Mouse (Mus musculus) limb, embryonic 14.5 days (tissue): ENCODE measurements at regions not wholly inside any gene's neighbourhood (a gene's known extent, or its start where the extent isn't known, plus 50 kb on each side); places are given as distances from the start of the nearest gene placed in this dataset.

ENCODE experiments used
- ATAC-seq: fragments of 200-750 bp; cut with Nextera tagmentation; 2 replicates; pipeline ENCODE4 v1.8.0; 2017; ENCODE audit warnings: low read depth, moderate number of reproducible peaks, moderate TSS enrichment; ENCODE audit not compliant: low FRiP score
- DNase-seq: peaks from one replicate; pipeline ENCODE4 v3.0.0-alpha.2; 2015; ENCODE audit warnings: low spot score
- H3K27ac ChIP-seq: fragments of 300-500 bp; sonication (generic); replicated peaks from 2 replicates; pipeline ENCODE4 v1.5.1; 2014; ENCODE audit warnings: low read depth, mild to moderate bottlenecking, low read length, moderate library complexity, mixed read lengths
- H3K27me3 ChIP-seq: fragments of 300-500 bp; sonication (generic); 2 replicates; pipeline ENCODE4 v1.6.1; 2014; ENCODE audit warnings: low read length, mixed read lengths; ENCODE audit not compliant: control insufficient read depth, insufficient read depth
- H3K36me3 ChIP-seq: fragments of 300-500 bp; sonication (generic); 2 replicates; pipeline ENCODE4 v1.6.1; 2014; ENCODE audit warnings: mild to moderate bottlenecking, low read length, moderate library complexity, mixed read lengths; ENCODE audit not compliant: control insufficient read depth, insufficient read depth
- H3K4me1 ChIP-seq: fragments of 300-500 bp; sonication (generic); 2 replicates; pipeline ENCODE4 v1.6.1; 2014; ENCODE audit warnings: antibody characterized with exemption, low read length, mixed read lengths; ENCODE audit not compliant: control insufficient read depth, insufficient read depth
- H3K4me2 ChIP-seq: fragments of 300-500 bp; sonication (generic); replicated peaks from 2 replicates; pipeline ENCODE4 v1.6.1; 2014; ENCODE audit warnings: low read depth, mild to moderate bottlenecking, low read length, moderate library complexity; ENCODE audit not compliant: severe bottlenecking
- H3K4me3 ChIP-seq: fragments of 300-500 bp; sonication (generic); replicated peaks from 2 replicates; pipeline ENCODE4 v1.5.1; 2014; ENCODE audit warnings: low read length
- H3K9ac ChIP-seq: fragments of 300-500 bp; sonication (generic); 2 replicates; pipeline ENCODE4 v1.6.1; 2014; ENCODE audit warnings: mild to moderate bottlenecking, low read depth, low read length, moderate library complexity; ENCODE audit not compliant: severe bottlenecking
- H3K9me3 ChIP-seq: fragments of 300-500 bp; sonication (generic); 2 replicates; pipeline ENCODE4 v1.6.1; 2016; ENCODE audit warnings: low read length; ENCODE audit not compliant: control insufficient read depth
- POLR2A ChIP-seq: fragments of 200-500 bp; IDR thresholded peaks from 2 replicates; pipeline ENCODE4 v1.8.0; 2012; ENCODE audit warnings: inconsistent platforms, mild to moderate bottlenecking, moderate library complexity, borderline replicate concordance; ENCODE audit not compliant: insufficient read depth, insufficient read length; ENCODE audit errors: extremely low read depth
- WGBS: fragments of 180-500 bp; shearing (Covaris S2); extraction: QIAGEN DNeasy Blood & Tissue Kit; methylation state at CpG from one replicate; pipeline ENCODE4 v1.1.7; 2014; 5-methylcytosine and 5-hydroxymethylcytosine counted together

DNA sequence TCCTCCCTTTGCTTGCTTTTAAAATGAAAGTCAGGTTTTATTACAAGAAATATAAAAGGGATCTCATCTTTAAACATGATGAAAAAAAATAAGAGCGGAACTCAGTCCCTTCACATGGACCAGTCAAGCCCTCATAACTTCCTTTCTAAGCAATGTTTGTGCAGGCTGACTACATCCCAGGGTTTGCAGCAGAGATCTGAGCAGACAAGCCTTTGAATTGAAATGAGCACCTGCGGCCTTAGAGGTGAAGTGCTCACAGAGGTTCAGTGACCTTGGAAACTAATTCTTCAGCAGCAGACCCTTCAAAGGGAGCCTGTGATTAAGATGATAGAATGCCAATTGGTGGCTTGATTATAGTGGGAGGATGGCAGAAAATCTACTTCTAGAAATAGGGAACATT, 2918.3 kb downstream of the Poteg start:
- no peak overlapping the region for H3K4me2 ChIP-seq
- no peaks in the 10 kb centered on the region for H3K27me3 ChIP-seq
- H3K9ac ChIP-seq = no peak overlapping the region
- no peaks in the 10 kb centered on the region for H3K9me3 ChIP-seq
- H3K36me3 ChIP-seq = no peaks in the 10 kb centered on the region
- TF ChIP-seq POLR2A = no peak
- ATAC-seq (no peak), DNase-seq (no peak)
- H3K4me3 ChIP-seq = no peak overlapping the region
- no peak overlapping the region for H3K27ac ChIP-seq
- 77% methylated on average over 2 of the region's 2 CpGs for WGBS
- H3K4me1 ChIP-seq = no peaks in the 10 kb centered on the region

DNA sequence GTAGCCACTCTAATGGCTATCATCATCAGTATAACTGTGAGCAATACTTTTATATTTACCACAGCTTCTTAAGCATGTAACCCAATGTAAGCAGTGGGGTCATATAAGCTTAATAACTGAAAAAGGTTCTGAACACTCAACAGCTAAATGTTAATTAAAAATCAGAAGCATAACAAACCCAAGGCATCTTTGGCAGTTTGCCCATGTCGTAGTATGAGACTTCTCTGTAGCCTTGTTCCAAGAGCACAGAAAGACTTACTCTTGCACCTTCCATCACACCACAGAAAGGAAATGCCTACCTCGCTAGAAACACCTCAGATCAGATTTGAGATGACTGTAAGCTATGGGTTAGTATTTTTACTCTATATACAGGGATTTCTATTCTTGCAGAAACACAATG, 2944.5 kb downstream of the Poteg start:
- WGBS = 57% methylated on average over 2 of the region's 2 CpGs
- no peak for DNase-seq

DNA sequence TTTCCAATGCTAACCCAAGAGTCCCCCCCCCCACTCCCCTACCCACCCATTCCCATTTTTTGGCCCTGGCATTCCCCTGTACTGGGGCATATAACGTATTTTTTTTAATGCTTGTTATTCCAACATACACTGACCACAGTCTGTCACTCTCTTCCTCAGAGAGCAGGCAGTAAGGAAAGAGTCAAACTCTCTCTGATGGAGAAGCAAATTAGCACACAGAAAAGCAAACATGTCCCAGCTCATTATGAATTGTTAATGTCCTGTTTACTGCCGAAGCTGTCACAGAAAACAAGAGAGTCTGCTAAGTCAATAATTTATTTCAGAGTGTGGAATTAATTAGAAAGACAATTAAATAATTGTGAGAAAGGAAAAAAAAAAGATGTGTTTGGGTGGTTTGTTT, 2989.1 kb upstream of the 5930422O12Rik start:
- TF ChIP-seq POLR2A = no peak
- Histone ChIP-seq H3K36me3 (no peaks in the 10 kb centered on the region), H3K4me3 (no peak overlapping the region), H3K27ac (no peak overlapping the region), H3K4me1 (no peaks in the 10 kb centered on the region), H3K27me3 (no peaks in the 10 kb centered on the region), H3K9ac (no peak overlapping the region), H3K4me2 (no peak overlapping the region), H3K9me3 (no peaks in the 10 kb centered on the region)
- ATAC-seq = no peak
- 33% methylated on average over 2 of the region's 2 CpGs for WGBS
- DNase-seq = no peak

More for the DNA sequence above, 2944.5 kb downstream of the Poteg start:
- TF ChIP-seq POLR2A = no peak
- no peaks in the 10 kb centered on the region for H3K27me3 ChIP-seq
- ATAC-seq = no peak
- H3K36me3 ChIP-seq = no peaks in the 10 kb centered on the region
- H3K4me1 ChIP-seq = no peaks in the 10 kb centered on the region
- no peak overlapping the region for H3K4me3 ChIP-seq
- H3K4me2 ChIP-seq = no peak overlapping the region
- H3K9ac ChIP-seq = no peak overlapping the region
- no peaks in the 10 kb centered on the region for H3K9me3 ChIP-seq
- H3K27ac ChIP-seq = no peak overlapping the region

DNA sequence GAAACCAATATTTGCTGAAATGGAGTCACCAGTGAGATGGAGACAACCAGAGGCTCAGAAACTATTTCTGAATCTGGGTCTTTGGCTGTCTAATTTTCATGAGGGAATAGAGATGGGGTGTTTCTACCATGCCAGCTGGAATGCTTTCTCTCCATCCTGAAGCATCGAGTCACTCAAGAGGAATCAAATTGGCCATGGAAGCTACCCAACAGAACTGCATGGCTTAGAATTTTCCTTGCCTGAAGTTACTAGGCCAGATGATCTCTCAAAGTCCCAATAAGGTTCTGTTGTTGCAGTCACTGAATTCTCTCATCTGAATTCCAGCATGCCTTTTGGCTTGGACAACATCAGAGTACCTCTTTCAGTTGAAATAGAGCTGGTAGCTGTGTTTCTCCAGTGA, 2986.7 kb upstream of the 5930422O12Rik start:
- H3K27me3 ChIP-seq = no peaks in the 10 kb centered on the region
- H3K4me2 ChIP-seq = no peak overlapping the region
- no peak overlapping the region for H3K4me3 ChIP-seq
- H3K9me3 ChIP-seq = no peaks in the 10 kb centered on the region
- H3K9ac ChIP-seq = no peak overlapping the region
- no peak for ATAC-seq
- no peak overlapping the region for H3K27ac ChIP-seq
- no peaks in the 10 kb centered on the region for H3K4me1 ChIP-seq
- 92% methylated on average over 1 of the region's 1 CpGs for WGBS
- TF ChIP-seq POLR2A = no peak
- H3K36me3 ChIP-seq = no peaks in the 10 kb centered on the region
- no peak for DNase-seq

DNA sequence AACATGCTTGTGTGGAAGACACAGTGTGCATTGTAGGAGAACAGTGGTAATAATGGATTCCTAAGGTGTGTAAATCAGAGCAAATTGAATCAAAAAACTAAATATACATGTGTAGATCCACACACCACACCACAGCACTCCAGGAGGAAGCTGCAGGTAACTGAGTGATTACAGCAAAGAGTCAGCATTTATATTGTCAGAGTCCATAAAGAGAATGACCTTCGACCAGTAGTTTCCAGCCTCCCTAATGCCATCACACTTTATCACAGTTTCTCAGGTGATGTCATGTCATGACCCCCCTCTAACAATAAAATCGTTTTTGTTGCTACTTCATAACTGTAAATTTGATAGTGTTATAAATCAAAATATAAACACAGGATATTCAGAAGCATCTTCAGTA, 2984.6 kb upstream of the 5930422O12Rik start:
- H3K9ac ChIP-seq = no peak overlapping the region
- H3K4me1 ChIP-seq = no peaks in the 10 kb centered on the region
- no peak overlapping the region for H3K4me3 ChIP-seq
- H3K4me2 ChIP-seq = no peak overlapping the region
- TF ChIP-seq POLR2A = no peak
- 68% methylated on average over 2 of the region's 2 CpGs for WGBS
- ATAC-seq (no peak), DNase-seq (no peak)
- H3K27ac ChIP-seq = no peak overlapping the region
- H3K9me3 ChIP-seq = no peaks in the 10 kb centered on the region
- H3K27me3 ChIP-seq = no peaks in the 10 kb centered on the region
- H3K36me3 ChIP-seq = no peaks in the 10 kb centered on the region

DNA sequence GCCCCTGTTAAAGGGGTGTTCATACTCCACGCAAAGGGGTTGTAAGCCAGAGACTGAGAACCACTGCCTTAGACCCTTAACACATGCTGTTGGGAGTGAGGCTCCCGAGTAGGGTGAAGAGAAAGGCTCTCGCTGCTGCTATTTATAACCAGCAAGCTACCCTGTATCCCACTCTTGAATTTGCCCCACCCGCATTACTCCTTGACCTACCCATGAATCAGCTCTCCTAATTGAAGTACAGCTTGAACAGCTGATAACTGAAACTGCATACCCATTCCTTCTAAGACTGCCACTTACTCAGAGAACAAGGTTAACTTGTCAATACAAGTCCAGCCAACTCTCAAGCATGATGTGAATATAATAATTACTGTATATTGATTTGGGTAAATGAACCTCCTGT, 2984.2 kb upstream of the 5930422O12Rik start:
- H3K4me3 ChIP-seq = no peak overlapping the region
- DNase-seq (no peak), ATAC-seq (no peak)
- H3K27me3 ChIP-seq = no peaks in the 10 kb centered on the region
- H3K9ac ChIP-seq = no peak overlapping the region
- no peak overlapping the region for H3K4me2 ChIP-seq
- 75% methylated on average over 4 of the region's 4 CpGs for WGBS
- no peaks in the 10 kb centered on the region for H3K9me3 ChIP-seq
- H3K27ac ChIP-seq = no peak overlapping the region
- H3K36me3 ChIP-seq = no peaks in the 10 kb centered on the region
- no peak for TF ChIP-seq POLR2A
- H3K4me1 ChIP-seq = no peaks in the 10 kb centered on the region
